Mouse (Mus musculus): Measurements from ENCODE around the gene Colec11. TPM values are rescaled to one million over a fixed set of nuclear protein-coding genes. Genes with fewer than 3 reads are reported as not detected.

The Colec11 gene
- polyA plus RNA-seq, 1 experiment from 2014 or later, result 0.67 TPM

DNA sequence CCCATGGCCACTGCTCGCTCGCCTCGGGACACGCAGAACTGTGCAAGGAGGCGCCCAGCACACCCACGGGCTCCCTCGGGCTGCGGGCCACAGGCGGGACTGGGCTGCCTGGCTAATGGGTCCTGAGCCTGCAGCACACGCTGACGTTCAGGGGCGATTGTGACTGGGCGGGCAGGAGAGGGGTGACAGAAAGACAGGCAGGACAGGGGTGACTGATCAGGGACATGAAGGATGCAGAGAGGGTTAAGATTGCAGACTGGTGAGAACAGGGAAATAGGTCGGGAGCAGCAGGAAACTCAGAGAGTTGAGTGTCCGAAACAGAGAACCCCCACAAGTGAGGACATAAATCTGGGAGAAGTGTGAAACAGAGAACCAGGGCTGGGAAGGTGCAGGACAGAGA is 70.9 kb downstream of the Colec11 start, which contains the start of gene Dcdc2c:
Gene Dcdc2c (minus strand): TSS at position 101 of the 400 bp plus-strand sequence.
- no peak within 1 kb of the TSS for H3K27ac ChIP-seq (ENCODE audit: low read length)
- WGBS, result 87% methylated on average over 15 of the region's 15 CpGs

DNA sequence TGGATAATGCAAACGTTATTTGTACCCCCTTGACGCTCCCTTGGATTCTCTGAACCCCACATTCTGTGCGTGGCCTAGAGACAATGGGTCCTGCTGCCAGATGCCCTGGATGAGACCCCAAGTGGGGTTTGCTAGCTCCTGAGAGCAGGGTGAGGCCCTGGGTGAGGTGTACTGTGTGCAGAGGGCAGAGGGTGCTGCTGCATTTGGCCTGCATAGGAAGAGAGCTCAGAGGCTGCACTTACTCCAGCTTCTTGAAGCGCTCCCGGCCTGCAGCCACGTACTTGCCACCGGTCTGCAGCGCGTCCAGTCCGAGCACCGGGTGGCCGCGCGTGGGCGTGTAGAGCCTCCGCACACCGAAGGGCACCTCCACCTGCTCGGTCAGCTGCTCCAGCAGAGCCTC is 71.4 kb downstream of the Colec11 start:
- no peak overlapping the region for H3K27ac ChIP-seq (ENCODE audit: low read length)
- ATAC-seq, result no peak
- 77% methylated on average over 18 of the region's 18 CpGs for WGBS
- H3K36me3 ChIP-seq (ENCODE audit: control insufficient read depth, insufficient read depth, low read length), result no peaks in the 10 kb centered on the region
- H3K9ac ChIP-seq (ENCODE audit: low read depth, low read length), result no peak overlapping the region
- no peaks in the 10 kb centered on the region for H3K4me1 ChIP-seq (ENCODE audit: control insufficient read depth, insufficient read depth, low read length)
- H3K4me3 ChIP-seq (ENCODE audit: low read depth, low read length), result no peak overlapping the region
- H3K4me2 ChIP-seq (ENCODE audit: low read length), result no peak overlapping the region; the same call in 1 of the 2 replicates
- H3K9me3 ChIP-seq (replicated peaks; ENCODE audit: control insufficient read depth, low read length, poor library complexity, severe bottlenecking), result no peaks in the 10 kb centered on the region
- H3K27me3 ChIP-seq (ENCODE audit: control insufficient read depth, insufficient read depth, low read depth, low read length), result no peaks in the 10 kb centered on the region

More for the DNA sequence above, 70.9 kb downstream of the Colec11 start, which contains the start of gene Dcdc2c:
- no peak within 1 kb of the TSS for H3K9ac ChIP-seq (ENCODE audit: low read depth, low read length)
- no peaks in the 10 kb centered on the region for H3K27me3 ChIP-seq (ENCODE audit: control insufficient read depth, insufficient read depth, low read depth, low read length)
- no peaks in the 10 kb centered on the region for H3K4me1 ChIP-seq (ENCODE audit: control insufficient read depth, insufficient read depth, low read length)
- no peak for ATAC-seq
- no peak within 1 kb of the TSS for H3K4me3 ChIP-seq (ENCODE audit: low read depth, low read length)
- no peak within 1 kb of the TSS; the same call in 1 of the 2 replicates for H3K4me2 ChIP-seq (ENCODE audit: low read length)
- H3K9me3 ChIP-seq (replicated peaks; ENCODE audit: control insufficient read depth, low read length, poor library complexity, severe bottlenecking), result no peaks in the 10 kb centered on the region
- H3K36me3 ChIP-seq (ENCODE audit: control insufficient read depth, insufficient read depth, low read length), result no peaks in the 10 kb centered on the region

DNA sequence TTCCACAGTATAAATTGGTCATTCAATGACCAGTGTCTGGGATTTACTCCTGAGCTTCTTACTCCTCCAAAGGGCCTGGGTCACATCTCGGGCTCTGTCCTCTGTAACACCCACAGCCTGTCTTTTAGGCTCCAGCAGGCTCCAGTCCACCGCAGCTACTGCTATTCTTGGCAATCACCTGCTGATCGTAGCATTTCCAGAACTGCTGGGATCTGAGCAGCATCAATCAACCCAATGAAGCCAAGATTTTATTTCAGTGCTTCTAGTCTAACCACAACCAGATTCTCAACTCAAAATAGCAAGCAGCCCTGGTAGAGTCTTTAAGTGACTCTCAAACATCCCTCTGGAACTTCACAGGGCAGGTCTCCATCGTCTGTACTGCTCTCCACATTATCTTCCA is 74.3 kb downstream of the Colec11 start:
- no peak overlapping the region for H3K27ac ChIP-seq (ENCODE audit: low read length)
- no peak overlapping the region for H3K9ac ChIP-seq (ENCODE audit: low read depth, low read length)
- H3K27me3 ChIP-seq (ENCODE audit: control insufficient read depth, insufficient read depth, low read depth, low read length), result no peaks in the 10 kb centered on the region
- no peaks in the 10 kb centered on the region for H3K9me3 ChIP-seq (replicated peaks; ENCODE audit: control insufficient read depth, low read length, poor library complexity, severe bottlenecking)
- no peak overlapping the region for H3K4me3 ChIP-seq (ENCODE audit: low read depth, low read length)
- H3K4me1 ChIP-seq (ENCODE audit: control insufficient read depth, insufficient read depth, low read length), result no peaks in the 10 kb centered on the region
- H3K36me3 ChIP-seq (ENCODE audit: control insufficient read depth, insufficient read depth, low read length), result no peaks in the 10 kb centered on the region
- no peak for ATAC-seq
- 59% methylated on average over 4 of the region's 4 CpGs for WGBS
- no peak overlapping the region for H3K4me2 ChIP-seq (ENCODE audit: low read length)

Other genes with a start within 250 kb of the Colec11 start
- gene Dcdc2c, start 71.0 kb downstream of the Colec11 start, polyA plus RNA-seq (2015; fragmentation: Nextera tagmentation; extraction: Ambion mirVana), result not detected in 2 replicates
- gene Allc, start 40.9 kb downstream of the Colec11 start, polyA plus RNA-seq (2015; fragmentation: Nextera tagmentation; extraction: Ambion mirVana), result 0.30 and 0.39 TPM in 2 replicates
- gene Rps7, start 12.6 kb upstream of the Colec11 start, polyA plus RNA-seq (2015; fragmentation: Nextera tagmentation; extraction: Ambion mirVana), result 389 and 390 TPM in 2 replicates
- 22.4 and 25.8 TPM in 2 replicates for gene Rnaseh1, start 26.2 kb upstream of the Colec11 start, polyA plus RNA-seq (2015; fragmentation: Nextera tagmentation; extraction: Ambion mirVana)
- 24.6 and 24.9 TPM in 2 replicates for gene Adi1, start 51.9 kb upstream of the Colec11 start, polyA plus RNA-seq (2015; fragmentation: Nextera tagmentation; extraction: Ambion mirVana)
- 43.1 and 43.6 TPM in 2 replicates for gene Trappc12, start 127.1 kb upstream of the Colec11 start, polyA plus RNA-seq (2015; fragmentation: Nextera tagmentation; extraction: Ambion mirVana)
- 69.7 and 70.7 TPM in 2 replicates for gene Eipr1, start 128.4 kb upstream of the Colec11 start, polyA plus RNA-seq (2015; fragmentation: Nextera tagmentation; extraction: Ambion mirVana)